Mouse (Mus musculus) heart, adult 2 months (tissue): ENCODE measurements around the gene Efnb3. TPM values are rescaled to one million over a fixed set of nuclear protein-coding genes. Genes with fewer than 3 reads are reported as not detected.

Experiments
- DNase-seq, 2 experiments: peaks; one replicate each; pipeline ENCODE4 v3.0.0; 2021
- H3K27ac ChIP-seq: fragments of 200-600 bp; 2 replicates; pipeline ENCODE4 v1.8.1; 2022
- H3K27me3 ChIP-seq: fragments of 200-500 bp; 2 replicates; pipeline ENCODE4 v1.6.1; 2012; ENCODE audit warnings: mild to moderate bottlenecking, low read length, inconsistent platforms, mixed read lengths; ENCODE audit not compliant: control insufficient read depth, insufficient read depth
- H3K36me3 ChIP-seq: fragments of 200-500 bp; 2 replicates; pipeline ENCODE4 v1.6.1; 2012; ENCODE audit warnings: low read length, inconsistent platforms; ENCODE audit not compliant: control insufficient read depth, insufficient read depth
- H3K4me1 ChIP-seq: fragments of 200-500 bp; 2 replicates; pipeline ENCODE4 v1.6.1; 2011; ENCODE audit warnings: low read length; ENCODE audit not compliant: control insufficient read depth, insufficient read depth
- H3K4me3 ChIP-seq: fragments of 200-600 bp; 2 replicates; pipeline ENCODE4 v1.8.1; 2022
- H3K79me2 ChIP-seq: fragments of 200-500 bp; replicated peaks from 2 replicates; pipeline ENCODE4 v1.6.1; 2012; ENCODE audit warnings: mild to moderate bottlenecking, inconsistent platforms, low read length, moderate library complexity, mixed read lengths; ENCODE audit not compliant: control insufficient read depth, insufficient read depth
- H3K9ac ChIP-seq: fragments of 200-500 bp; 2 replicates; pipeline ENCODE4 v1.6.1; 2012; ENCODE audit warnings: low read depth, mild to moderate bottlenecking, control low read depth, inconsistent platforms, low read length, mixed read lengths
- CTCF ChIP-seq: fragments of 200-600 bp; IDR thresholded peaks from 2 replicates; pipeline ENCODE4 v1.8.1; 2022; ENCODE audit warnings: antibody characterized with exemption, mild to moderate bottlenecking, moderate library complexity
- EP300 ChIP-seq: fragments of 200-500 bp; IDR thresholded peaks from 2 replicates; pipeline ENCODE4 v1.6.1; 2011; ENCODE audit warnings: low read depth, low read length, control low read depth; ENCODE audit not compliant: insufficient read depth
- POLR2A ChIP-seq: fragments of 200-500 bp; IDR thresholded peaks from 2 replicates; pipeline ENCODE4 v1.6.1; 2011; ENCODE audit warnings: mild to moderate bottlenecking, low read depth, low read length, control low read depth; ENCODE audit not compliant: insufficient read depth
- WGBS: fragments of 180-500 bp; shearing (Covaris S2); methylation state at CpG from one replicate; pipeline ENCODE4 v1.1.7; 2018; 5-methylcytosine and 5-hydroxymethylcytosine counted together
- intact Hi-C: fragments of 180-260 bp; cut with DNase I; formaldehyde crosslinking; loops from one replicate; pipeline ENCODE4 v1.15.1; 2025
- polyA plus RNA-seq: library from polyadenylated mRNA; depleted of rRNA; stranded (reverse); fragments of >200 nt; gene quantifications from 2 replicates; pipeline ENCODE4 v1.2.3, GENCODE M21; 2012
- total RNA-seq, 2 experiments: library from RNA; stranded (reverse); gene quantifications; 2 replicates each; pipeline ENCODE4 v1.2.3; 2021

The Efnb3 gene
- total and polyA plus RNA-seq, 3 experiments, result 57.4 to 106 (median 89.2) TPM

DNA sequence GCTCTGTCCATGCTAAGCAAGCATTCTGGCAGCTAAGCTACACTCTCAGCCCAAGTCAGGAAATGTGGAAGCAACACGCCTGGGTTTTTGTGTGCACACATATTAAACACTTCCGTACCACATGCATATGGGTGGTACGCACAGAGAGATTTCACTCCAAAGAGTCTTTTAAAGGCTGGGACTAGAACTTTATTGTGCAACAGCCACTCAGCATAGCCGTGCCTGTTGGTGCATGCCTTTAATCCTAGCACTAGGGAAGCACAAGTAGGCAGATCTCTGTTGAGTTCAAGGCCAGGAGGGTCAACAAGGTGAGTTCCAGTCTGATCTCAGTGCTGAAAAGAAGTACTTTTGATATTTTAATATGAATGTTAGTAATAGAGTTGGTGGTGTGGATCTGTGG, 36.4 kb downstream of the Efnb3 start:
- Histone ChIP-seq H3K27me3 (no peaks in the 10 kb centered on the region), H3K36me3 (no peaks in the 10 kb centered on the region), H3K79me2 (no peaks in the 10 kb centered on the region), H3K9ac (no peak overlapping the region), H3K4me3 (no peak overlapping the region), H3K4me1 (peaks cover 1% of the 10 kb centered on the region; the same call in 1 of the 2 replicates), H3K27ac (no peak overlapping the region)
- WGBS, result 84% methylated on average over 4 of the region's 4 CpGs
- intact Hi-C loops, result no loop called here
- no peak for DNase-seq
- no peak for TF ChIP-seq CTCF
- no peak for TF ChIP-seq EP300
- no peak for TF ChIP-seq POLR2A

GRCm38 (mm10) chr11:69521526-69522149, 38.4 kb downstream of the Efnb3 start:
- H3K9ac ChIP-seq, result no peak overlapping the region
- no peaks in the 10 kb centered on the region for H3K27me3 ChIP-seq
- no peak overlapping the region for H3K4me3 ChIP-seq
- 79% methylated on average over 9 of the region's 9 CpGs for WGBS
- DNase-seq, result no peak
- peaks cover 1% of the 10 kb centered on the region; the same call in 1 of the 2 replicates for H3K4me1 ChIP-seq
- intact Hi-C loops, result no loop called here
- H3K36me3 ChIP-seq, result no peaks in the 10 kb centered on the region
- H3K27ac ChIP-seq, result no peak overlapping the region
- TF ChIP-seq EP300 (no peak), CTCF (no peak), POLR2A (no peak)
- no peaks in the 10 kb centered on the region for H3K79me2 ChIP-seq

GRCm38 (mm10) chr11:69519976-69520375, 40.0 kb downstream of the Efnb3 start:
- intact Hi-C loops, result no loop called here
- no peak overlapping the region for H3K4me3 ChIP-seq
- H3K36me3 ChIP-seq, result no peaks in the 10 kb centered on the region
- 38% methylated on average over 4 of the region's 4 CpGs for WGBS
- DNase-seq, result no peak
- no peaks in the 10 kb centered on the region for H3K27me3 ChIP-seq
- H3K79me2 ChIP-seq, result no peaks in the 10 kb centered on the region
- peaks cover 1% of the 10 kb centered on the region; the same call in 1 of the 2 replicates for H3K4me1 ChIP-seq
- TF ChIP-seq POLR2A, result no peak
- no peak for TF ChIP-seq EP300
- TF ChIP-seq CTCF, result no peak
- H3K9ac ChIP-seq, result no peak overlapping the region
- H3K27ac ChIP-seq, result no peak overlapping the region

- intact Hi-C loops, result no loop called here
- no peak for DNase-seq
- Histone ChIP-seq H3K9ac (no peak overlapping the region), H3K27ac (no peak overlapping the region), H3K36me3 (no peaks in the 10 kb centered on the region), H3K79me2 (no peaks in the 10 kb centered on the region), H3K27me3 (no peaks in the 10 kb centered on the region), H3K4me1 (peaks cover 3% of the 10 kb centered on the region; the same call in 1 of the 2 replicates), H3K4me3 (no peak overlapping the region)
- TF ChIP-seq CTCF (no peak), POLR2A (no peak), EP300 (no peak)
- 57% methylated on average over 3 of the region's 3 CpGs for WGBS
Observed at GRCm38 (mm10) chr11:69516661-69517060, 43.3 kb downstream of the Efnb3 start.

DNA sequence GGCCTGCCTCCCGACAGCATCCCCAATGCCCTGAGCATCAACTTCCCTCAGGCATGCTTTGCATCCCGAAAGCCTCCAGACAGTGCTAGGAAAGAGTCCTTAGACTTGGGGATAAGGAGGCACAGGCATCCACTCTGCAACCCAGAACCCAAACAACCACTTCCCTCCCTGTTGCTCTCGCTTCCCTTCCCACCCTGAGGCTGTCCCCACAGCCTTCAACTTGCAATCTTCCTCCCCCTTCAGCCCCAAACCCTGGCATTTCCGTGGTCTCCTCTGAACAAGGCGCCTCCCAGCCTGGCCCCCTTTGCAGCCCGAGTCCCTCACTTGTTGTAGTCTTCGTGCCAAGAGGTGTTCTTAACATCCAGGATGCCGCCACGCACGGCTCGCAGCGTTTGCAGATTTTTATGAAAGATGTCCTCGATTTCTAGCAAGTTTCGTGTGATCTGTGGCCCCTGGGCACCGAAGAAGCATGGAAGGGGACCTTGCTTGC, 43.8 kb downstream of the Efnb3 start:
- H3K4me3 ChIP-seq, result no peak overlapping the region
- no peak overlapping the region for H3K27ac ChIP-seq
- H3K36me3 ChIP-seq, result no peaks in the 10 kb centered on the region
- no peak for TF ChIP-seq POLR2A
- TF ChIP-seq EP300, result no peak
- no peak for TF ChIP-seq CTCF
- WGBS, result 51% methylated on average over 15 of the region's 15 CpGs
- no peak overlapping the region for H3K9ac ChIP-seq
- H3K4me1 ChIP-seq, result peaks cover 3% of the 10 kb centered on the region; the same call in 1 of the 2 replicates
- intact Hi-C loops, result no loop called here
- no peak for DNase-seq
- no peaks in the 10 kb centered on the region for H3K79me2 ChIP-seq
- no peaks in the 10 kb centered on the region for H3K27me3 ChIP-seq

DNA sequence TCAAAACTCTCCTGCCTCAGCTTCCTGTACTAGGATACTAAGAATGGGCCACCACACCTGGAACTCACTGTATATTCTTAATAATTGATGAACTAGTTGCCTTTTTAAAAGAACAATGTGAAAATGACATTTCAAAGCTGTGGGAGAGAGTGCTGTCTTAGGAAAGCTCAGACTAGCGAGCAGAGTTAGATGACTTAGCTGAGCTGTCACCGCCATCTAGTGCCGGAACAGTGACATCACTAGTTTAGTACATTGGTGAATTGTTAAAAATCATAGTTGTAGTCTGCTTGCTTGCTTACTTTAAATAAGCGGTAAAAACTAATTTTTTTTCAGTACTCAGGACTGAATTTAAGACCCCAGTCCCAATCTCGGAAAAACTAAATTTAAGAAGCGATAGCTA, 46.2 kb downstream of the Efnb3 start:
- TF ChIP-seq EP300 (peak; percentile 92), POLR2A (no peak), CTCF (peak; percentile 91)
- Histone ChIP-seq H3K79me2 (no peaks in the 10 kb centered on the region), H3K27me3 (no peaks in the 10 kb centered on the region), H3K4me3 (no peak overlapping the region), H3K9ac (no peak overlapping the region), H3K4me1 (0 out of 2 replicates have a peak, but pooled peaks cover 2% of the 10 kb centered on the region), H3K27ac (no peak overlapping the region), H3K36me3 (no peaks in the 10 kb centered on the region)
- WGBS, result 4% methylated on average over 6 of the region's 6 CpGs
- intact Hi-C loops, result loop anchor here (1.0 to 2.0 kb wide), 3 partner anchors 82 to 245 kb away; no protein-coding TSS in a partner anchor
- peak; percentile 52 to 60 for DNase-seq
